ENCODE assay signal across 12 mouse cellular contexts in the genomic region with DNA sequence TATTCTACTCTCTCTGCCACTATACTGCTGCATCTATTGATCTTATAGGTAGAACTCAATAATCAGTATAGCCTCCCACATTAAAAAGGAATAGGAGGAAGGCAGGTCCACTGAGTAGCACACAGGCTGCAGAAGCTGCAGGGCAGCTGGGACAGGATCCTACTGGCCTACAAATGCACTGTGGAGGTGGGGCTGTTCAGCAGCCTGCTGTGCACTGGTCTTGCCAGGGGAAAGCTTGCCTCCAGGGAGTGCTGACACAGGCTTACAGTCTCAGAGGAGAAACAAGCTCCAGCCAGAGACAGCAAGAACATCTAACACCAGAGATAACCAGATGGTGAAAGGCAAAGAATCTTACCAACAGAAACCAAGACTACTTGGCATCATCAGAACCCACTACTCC.
DNase-seq lines count a peak whose midpoint lies in the region; ATAC-seq lines count a peak whose summit lies in the region.
"Had no signal": no experiment of that assay in that cellular context is flagged by ENCODE, and none has a peak within 500 bp of the region (broad histone marks: within the 10 kb centered on the region; RNA-seq: fewer than 3 reads in every experiment).

No protein-coding gene starts in this region.

- H3K36me3 ChIP-seq in forebrain, embryonic 14.5 days (ENCODE audit: control insufficient read depth, insufficient read depth, low read length), result no peaks in the 10 kb centered on the region
- no peaks in the 10 kb centered on the region for H3K36me3 ChIP-seq in forebrain, embryonic 10.5 days (replicated peaks)
- H3K36me3 ChIP-seq: lung, embryonic 15.5 days; midbrain, embryonic 15.5 days had no signal

- no peaks in the 10 kb centered on the region for H3K4me1 ChIP-seq in forebrain, embryonic 14.5 days (ENCODE audit: control insufficient read depth, insufficient read depth, low read length)
- H3K4me1 ChIP-seq in forebrain, embryonic 10.5 days, result 0 out of 2 replicates have a peak, but pooled peaks cover under 1% of the 10 kb centered on the region
- H3K4me1 ChIP-seq: midbrain, embryonic 15.5 days had no signal

- H3K9me3 ChIP-seq in forebrain, embryonic 14.5 days (replicated peaks; ENCODE audit: control insufficient read depth, low read length), result no peaks in the 10 kb centered on the region
- no peaks in the 10 kb centered on the region for H3K9me3 ChIP-seq in forebrain, embryonic 10.5 days
- H3K9me3 ChIP-seq: lung, embryonic 15.5 days; midbrain, embryonic 15.5 days had no signal

- no peak overlapping the region for H3K4me2 ChIP-seq in forebrain, embryonic 14.5 days (ENCODE audit: low read length)
- H3K4me2 ChIP-seq: lung, embryonic 15.5 days; midbrain, embryonic 15.5 days had no signal

- no peak for ATAC-seq in forebrain, embryonic 14.5 days
- ATAC-seq: hindbrain, embryonic 16.5 days; midbrain, embryonic 15.5 days had no signal

- no peaks in the 10 kb centered on the region for H3K27me3 ChIP-seq in forebrain, embryonic 14.5 days (replicated peaks; ENCODE audit: control insufficient read depth, insufficient read depth, low read length)
- no peaks in the 10 kb centered on the region for H3K27me3 ChIP-seq in forebrain, embryonic 10.5 days (ENCODE audit: poor library complexity, severe bottlenecking)
- H3K27me3 ChIP-seq: lung, embryonic 15.5 days; midbrain, embryonic 15.5 days had no signal

- peak; percentile 1 for DNase-seq in forebrain, embryonic 14.5 days (ENCODE audit: low spot score)
- DNase-seq in forebrain, embryonic 10.5 days (ENCODE audit: extremely low spot score, low spot score), result no peak
- DNase-seq in ovary, postnatal 36 days (ENCODE audit: low spot score), result peak; percentile 20
- DNase-seq in ovary, postnatal 14 days (ENCODE audit: low spot score), result no peak
- DNase-seq in gonadal fat pad, adult 2 months (ENCODE audit: low read depth), result peak; percentile 57
- DNase-seq in retina, embryonic 14.5 days (ENCODE audit: low spot score), result peak; percentile 24
- no peak for DNase-seq in spleen, postnatal 36 days (ENCODE audit: low spot score in 2 of 2)
- no peak for DNase-seq in Muller cell, postnatal 12 days (ENCODE audit: inconsistent ontology term)

- H3K27ac ChIP-seq in forebrain, embryonic 14.5 days (ENCODE audit: low read depth, low read length), result no peak overlapping the region
- no peak overlapping the region for H3K27ac ChIP-seq in forebrain, embryonic 10.5 days
- H3K27ac ChIP-seq: lung, embryonic 15.5 days; midbrain, embryonic 15.5 days had no signal

- no peak overlapping the region for H3K9ac ChIP-seq in forebrain, embryonic 14.5 days (ENCODE audit: low read length)
- H3K9ac ChIP-seq: lung, embryonic 15.5 days; midbrain, embryonic 15.5 days had no signal

- no peak overlapping the region for H3K4me3 ChIP-seq in forebrain, embryonic 14.5 days (ENCODE audit: low read depth, low read length)
- no peak overlapping the region for H3K4me3 ChIP-seq in forebrain, embryonic 10.5 days
- H3K4me3 ChIP-seq: erythroblast, embryonic 14.5 days; lung, embryonic 15.5 days; midbrain, embryonic 15.5 days had no signal

Comparison
In these comparisons a context has a peak if more than half of its experiments do, and no peak if none do; other contexts are left out.
1. DNase-seq: peak in forebrain, embryonic 14.5 days (single experiment), ovary, postnatal 36 days (single experiment), gonadal fat pad, adult 2 months (single experiment) and retina, embryonic 14.5 days (single experiment); none in forebrain, embryonic 10.5 days (single experiment), ovary, postnatal 14 days (single experiment), spleen, postnatal 36 days (0 of 2) and Muller cell, postnatal 12 days (single experiment).